Mouse (Mus musculus): ENCODE data around the gene Myl10. TPM values are rescaled to one million over a fixed set of nuclear protein-coding genes. Genes with fewer than 3 reads are reported as not detected.

Gene Myl10
- total and polyA plus RNA-seq, 3 experiments: not detected

- no peak for TF ChIP-seq CHD2 (IDR thresholded peaks at IDR 0.05; ENCODE audit: low read length)
- no peak for TF ChIP-seq PAX5 (IDR thresholded peaks at IDR 0.05; ENCODE audit: low read length)
- no peak for TF ChIP-seq MYC (IDR thresholded peaks at IDR 0.05; ENCODE audit: low read depth, low read length)
- no peak for TF ChIP-seq IRF4 (IDR thresholded peaks at IDR 0.05; ENCODE audit: low read depth, low read length)
- no peak for TF ChIP-seq UBTF (IDR thresholded peaks at IDR 0.05; ENCODE audit: low read depth, low read length)
- no peak for TF ChIP-seq ETS1 (conservative IDR thresholded peaks at IDR 0.05; ENCODE audit: low read depth, low read length)
- no peak for TF ChIP-seq RCOR1 (conservative IDR thresholded peaks at IDR 0.05; ENCODE audit: low read depth, low read length)
- TF ChIP-seq SIN3A (IDR thresholded peaks at IDR 0.05; ENCODE audit: low read length): no peak
These were observed 28.4 kb upstream of the Myl10 start (continued) for GRCm38 (mm10) chr5:136664497-136664896.

GRCm38 (mm10) chr5:136676315-136677030 is 16.5 kb upstream of the Myl10 start:
- dilution Hi-C loops (cut with MboI; ENCODE audit: extremely low pct_ligation_motif_present, extremely low pct_unique_long_range_greater_than_20kb, low sequenced_read_pairs): no loop called here
- Histone ChIP-seq H3K36me3 (replicated peaks in 1 of 2; ENCODE audit: control insufficient read depth in 1 of 2, insufficient read depth in 1 of 2, low read length in 1 of 2) (no peaks in the 10 kb centered on the region), H3K4me1 (ENCODE audit: control insufficient read depth in 1 of 2, insufficient read depth in 2 of 2) (peaks cover 0 to 6% of the 10 kb centered on the region in 2 experiments; a peak in 1 of 4 replicates), H3K27ac (ENCODE audit: insufficient read depth, low read depth) (no peak overlapping the region), H3K27me3 (replicated peaks) (peaks cover 30% of the 10 kb centered on the region), H3K4me3 (replicated peaks in 1 of 3; ENCODE audit: low read depth in 2 of 3, low read length in 2 of 3, poor library complexity in 1 of 3) (no peak overlapping the region), H3K4me2 (ENCODE audit: insufficient read depth, low read depth, poor library complexity, severe bottlenecking) (no peak overlapping the region), H3K9ac (ENCODE audit: insufficient read depth, low read depth) (no peak overlapping the region), H3K79me2 (replicated peaks; ENCODE audit: control insufficient read depth, extremely low read depth, insufficient read depth, poor library complexity, severe bottlenecking) (no peaks in the 10 kb centered on the region), H3K9me3 (replicated peaks; ENCODE audit: low read length) (peaks cover 13% of the 10 kb centered on the region)
- in situ Hi-C loops (cut with MboI; ENCODE audit: low pct_ligation_motif_present, low pct_unique_long_range_greater_than_20kb, low sequenced_read_pairs): no loop called here
- DNase-seq (ENCODE audit: extremely low read depth): no peak
- no peak for TF ChIP-seq RCOR1 (conservative IDR thresholded peaks at IDR 0.05; ENCODE audit: low read depth, low read length)

GRCm38 (mm10) chr5:136678840-136679348 is 14.1 kb upstream of the Myl10 start:
- dilution Hi-C loops (cut with MboI; ENCODE audit: extremely low pct_ligation_motif_present, extremely low pct_unique_long_range_greater_than_20kb, low sequenced_read_pairs) (no loop called here), in situ Hi-C loops (cut with MboI; ENCODE audit: low pct_ligation_motif_present, low pct_unique_long_range_greater_than_20kb, low sequenced_read_pairs) (no loop called here)
- Histone ChIP-seq H3K27ac (ENCODE audit: insufficient read depth, low read depth) (no peak overlapping the region), H3K36me3 (replicated peaks in 1 of 2; ENCODE audit: control insufficient read depth in 1 of 2, insufficient read depth in 1 of 2, low read length in 1 of 2) (no peaks in the 10 kb centered on the region), H3K27me3 (replicated peaks) (peaks cover 35% of the 10 kb centered on the region), H3K4me1 (ENCODE audit: control insufficient read depth in 1 of 2, insufficient read depth in 2 of 2) (peaks cover 0 to 6% of the 10 kb centered on the region in 2 experiments; a peak in 1 of 4 replicates), H3K4me3 (replicated peaks in 1 of 3; ENCODE audit: low read depth in 2 of 3, low read length in 2 of 3, poor library complexity in 1 of 3) (no peak overlapping the region), H3K9me3 (replicated peaks; ENCODE audit: low read length) (peaks cover 13% of the 10 kb centered on the region), H3K9ac (ENCODE audit: insufficient read depth, low read depth) (no peak overlapping the region), H3K79me2 (replicated peaks; ENCODE audit: control insufficient read depth, extremely low read depth, insufficient read depth, poor library complexity, severe bottlenecking) (no peaks in the 10 kb centered on the region), H3K4me2 (ENCODE audit: insufficient read depth, low read depth, poor library complexity, severe bottlenecking) (no peak overlapping the region)
- TF ChIP-seq RAD21 (IDR thresholded peaks at IDR 0.05; ENCODE audit: low read depth, low read length) (no peak), HCFC1 (IDR thresholded peaks at IDR 0.05; ENCODE audit: low read depth, low read length) (no peak)
- DNase-seq (ENCODE audit: extremely low read depth): no peak
